Mouse (Mus musculus) neural tube, embryonic 13.5 days (tissue): ENCODE measurements at regions not wholly inside any gene's neighbourhood (a gene's known extent, or its start where the extent isn't known, plus 50 kb on each side); places are given as distances from the start of the nearest gene placed in this dataset.

ENCODE experiments used
- ATAC-seq: fragments of 200-750 bp; cut with Nextera tagmentation; 2 replicates; pipeline ENCODE4 v1.8.0; 2017; ENCODE audit warnings: low read depth, mild to moderate bottlenecking, moderate TSS enrichment, moderate library complexity
- H3K27ac ChIP-seq: fragments of 300-500 bp; sonication (generic); replicated peaks from 2 replicates; pipeline ENCODE4 v1.5.1; 2015; ENCODE audit warnings: moderate library complexity, mild to moderate bottlenecking, inconsistent platforms
- H3K27me3 ChIP-seq: fragments of 300-500 bp; sonication (generic); 2 replicates; pipeline ENCODE4 v1.6.1; 2015; ENCODE audit warnings: mild to moderate bottlenecking, inconsistent platforms
- H3K36me3 ChIP-seq: fragments of 300-500 bp; sonication (generic); 2 replicates; pipeline ENCODE4 v1.6.1; 2015; ENCODE audit warnings: mild to moderate bottlenecking, inconsistent platforms
- H3K4me1 ChIP-seq: fragments of 300-500 bp; sonication (generic); replicated peaks from 2 replicates; pipeline ENCODE4 v1.6.1; 2015; ENCODE audit warnings: inconsistent platforms
- H3K4me2 ChIP-seq: fragments of 300-500 bp; sonication (generic); 2 replicates; pipeline ENCODE4 v1.6.1; 2015; ENCODE audit warnings: inconsistent platforms, mild to moderate bottlenecking, moderate library complexity
- H3K4me3 ChIP-seq: fragments of 300-500 bp; sonication (generic); 2 replicates; pipeline ENCODE4 v1.5.1; 2015; ENCODE audit warnings: mild to moderate bottlenecking, inconsistent platforms
- H3K9ac ChIP-seq: fragments of 300-500 bp; sonication (generic); 2 replicates; pipeline ENCODE4 v1.6.1; 2015; ENCODE audit warnings: moderate library complexity, mild to moderate bottlenecking, inconsistent platforms
- H3K9me3 ChIP-seq: fragments of 300-500 bp; sonication (generic); 2 replicates; pipeline ENCODE4 v1.6.1; 2016; ENCODE audit warnings: inconsistent platforms
- WGBS: fragments of 180-500 bp; shearing (Covaris S2); methylation state at CpG from one replicate; pipeline ENCODE4 v1.1.7; 2015; 5-methylcytosine and 5-hydroxymethylcytosine counted together

- Histone ChIP-seq H3K4me1 (no peaks in the 10 kb centered on the region), H3K4me3 (no peak overlapping the region), H3K27ac (no peak overlapping the region), H3K36me3 (no peaks in the 10 kb centered on the region), H3K27me3 (no peaks in the 10 kb centered on the region), H3K9me3 (no peaks in the 10 kb centered on the region), H3K4me2 (no peak overlapping the region), H3K9ac (no peak overlapping the region)
- WGBS, result 57% methylated on average over 4 of the region's 4 CpGs
- no peak for ATAC-seq
These were observed 894.8 kb upstream of the Jmjd1c start for GRCm38 (mm10) chr10:66201115-66201514.

- Histone ChIP-seq H3K36me3 (no peaks in the 10 kb centered on the region), H3K4me1 (no peaks in the 10 kb centered on the region), H3K9me3 (no peaks in the 10 kb centered on the region), H3K4me2 (no peak overlapping the region), H3K4me3 (no peak overlapping the region), H3K27me3 (no peaks in the 10 kb centered on the region), H3K9ac (no peak overlapping the region), H3K27ac (no peak overlapping the region)
- 77% methylated on average over 2 of the region's 2 CpGs for WGBS
- no peak for ATAC-seq
These were observed 867.8 kb upstream of the Jmjd1c start for GRCm38 (mm10) chr10:66228123-66228522.

GRCm38 (mm10) chr10:66234370-66234916 lies 861.5 kb upstream of the Jmjd1c start:
- Histone ChIP-seq H3K27ac (no peak overlapping the region), H3K4me1 (no peaks in the 10 kb centered on the region), H3K4me3 (no peak overlapping the region), H3K9ac (no peak overlapping the region), H3K27me3 (no peaks in the 10 kb centered on the region), H3K9me3 (no peaks in the 10 kb centered on the region), H3K4me2 (no peak overlapping the region), H3K36me3 (no peaks in the 10 kb centered on the region)
- ATAC-seq, result no peak
- whole genome bisulfite sequencing, result 79% methylated on average over 2 of the region's 2 CpGs

- Histone ChIP-seq H3K36me3 (no peaks in the 10 kb centered on the region), H3K4me3 (no peak overlapping the region), H3K27ac (0 out of 2 replicates have a peak overlapping the region, but pooled peaks have one; percentile 25), H3K4me1 (peaks cover 6% of the 10 kb centered on the region; the same call in 1 of the 2 replicates), H3K27me3 (no peaks in the 10 kb centered on the region), H3K4me2 (no peak overlapping the region), H3K9ac (no peak overlapping the region), H3K9me3 (no peaks in the 10 kb centered on the region)
- ATAC-seq, result no peak
- 47% methylated on average over 5 of the region's 5 CpGs for WGBS
These were observed 839.5 kb upstream of the Jmjd1c start for GRCm38 (mm10) chr10:66256377-66256776.

- 42% methylated on average over 4 of the region's 4 CpGs for WGBS
- peaks cover 14% of the 10 kb centered on the region for H3K4me1 ChIP-seq
- H3K27ac ChIP-seq, result no peak overlapping the region
- no peaks in the 10 kb centered on the region for H3K9me3 ChIP-seq
- H3K9ac ChIP-seq, result no peak overlapping the region
- H3K27me3 ChIP-seq, result no peaks in the 10 kb centered on the region
- no peak for ATAC-seq
- H3K4me2 ChIP-seq, result no peak overlapping the region
- H3K4me3 ChIP-seq, result no peak overlapping the region
- no peaks in the 10 kb centered on the region for H3K36me3 ChIP-seq
These were observed 825.2 kb upstream of the Jmjd1c start for GRCm38 (mm10) chr10:66270647-66271270.

- H3K9ac ChIP-seq, result no peak overlapping the region
- H3K9me3 ChIP-seq, result no peaks in the 10 kb centered on the region
- no peak for ATAC-seq
- H3K4me1 ChIP-seq, result no peaks in the 10 kb centered on the region
- no peak overlapping the region for H3K4me2 ChIP-seq
- no peaks in the 10 kb centered on the region for H3K27me3 ChIP-seq
- no peaks in the 10 kb centered on the region for H3K36me3 ChIP-seq
- 58% methylated on average over 4 of the region's 4 CpGs for WGBS
- no peak overlapping the region for H3K4me3 ChIP-seq
- no peak overlapping the region for H3K27ac ChIP-seq
These were observed 800.3 kb upstream of the Jmjd1c start for GRCm38 (mm10) chr10:66295628-66296027.

- Histone ChIP-seq H3K36me3 (no peaks in the 10 kb centered on the region), H3K4me2 (no peak overlapping the region), H3K4me1 (no peaks in the 10 kb centered on the region), H3K4me3 (no peak overlapping the region), H3K9ac (no peak overlapping the region), H3K27ac (no peak overlapping the region), H3K27me3 (no peaks in the 10 kb centered on the region), H3K9me3 (no peaks in the 10 kb centered on the region)
- WGBS, result 73% methylated on average over 2 of the region's 2 CpGs
- ATAC-seq, result no peak
These were observed 792.6 kb upstream of the Jmjd1c start for GRCm38 (mm10) chr10:66303235-66303780.

GRCm38 (mm10) chr10:66304901-66305300 lies 791.0 kb upstream of the Jmjd1c start:
- ATAC-seq, result no peak
- Histone ChIP-seq H3K9ac (no peak overlapping the region), H3K4me3 (no peak overlapping the region), H3K9me3 (no peaks in the 10 kb centered on the region), H3K27me3 (no peaks in the 10 kb centered on the region), H3K4me2 (no peak overlapping the region), H3K4me1 (no peaks in the 10 kb centered on the region), H3K36me3 (no peaks in the 10 kb centered on the region), H3K27ac (no peak overlapping the region)

GRCm38 (mm10) chr10:66331166-66331565 lies 764.8 kb upstream of the Jmjd1c start:
- H3K4me3 ChIP-seq, result no peak overlapping the region
- H3K27ac ChIP-seq, result no peak overlapping the region
- H3K4me2 ChIP-seq, result no peak overlapping the region
- 36% methylated on average over 3 of the region's 3 CpGs for WGBS
- no peak overlapping the region for H3K9ac ChIP-seq
- peaks cover 6% of the 10 kb centered on the region; the same call in 1 of the 2 replicates for H3K4me1 ChIP-seq
- H3K36me3 ChIP-seq, result no peaks in the 10 kb centered on the region
- H3K9me3 ChIP-seq, result no peaks in the 10 kb centered on the region
- ATAC-seq, result no peak
- H3K27me3 ChIP-seq, result no peaks in the 10 kb centered on the region

GRCm38 (mm10) chr10:66337994-66338393 lies 757.9 kb upstream of the Jmjd1c start:
- Histone ChIP-seq H3K27me3 (no peaks in the 10 kb centered on the region), H3K4me1 (peaks cover 6% of the 10 kb centered on the region; the same call in 1 of the 2 replicates), H3K9ac (no peak overlapping the region), H3K4me2 (no peak overlapping the region), H3K9me3 (no peaks in the 10 kb centered on the region), H3K36me3 (no peaks in the 10 kb centered on the region), H3K27ac (no peak overlapping the region), H3K4me3 (no peak overlapping the region)
- ATAC-seq, result no peak
- 87% methylated on average over 1 of the region's 1 CpGs for WGBS

GRCm38 (mm10) chr10:66342823-66343350 lies 753.0 kb upstream of the Jmjd1c start:
- Histone ChIP-seq H3K4me1 (no peaks in the 10 kb centered on the region), H3K4me3 (no peak overlapping the region), H3K27ac (no peak overlapping the region), H3K9ac (no peak overlapping the region), H3K4me2 (no peak overlapping the region), H3K27me3 (no peaks in the 10 kb centered on the region), H3K9me3 (no peaks in the 10 kb centered on the region), H3K36me3 (no peaks in the 10 kb centered on the region)
- no peak for ATAC-seq
- 79% methylated on average over 5 of the region's 5 CpGs for WGBS

- Histone ChIP-seq H3K36me3 (no peaks in the 10 kb centered on the region), H3K4me3 (no peak overlapping the region), H3K9ac (no peak overlapping the region), H3K9me3 (no peaks in the 10 kb centered on the region), H3K27me3 (no peaks in the 10 kb centered on the region), H3K4me1 (no peaks in the 10 kb centered on the region), H3K27ac (no peak overlapping the region), H3K4me2 (no peak overlapping the region)
- ATAC-seq, result no peak
- 73% methylated on average over 3 of the region's 3 CpGs for WGBS
These were observed 747.5 kb upstream of the Jmjd1c start for GRCm38 (mm10) chr10:66348398-66348797.
